Mouse (Mus musculus) monocyte, adult 5-6 weeks (primary cell): Measurements from ENCODE around the gene Dctn3. TPM values are rescaled to one million over a fixed set of nuclear protein-coding genes. Genes with fewer than 3 reads are reported as not detected.
"Not testable (repeated sequence)": the region's sequence is repeated elsewhere in the genome, so short reads cannot be mapped to it uniquely, and the experiment has no call there.

Source experiments
- ATAC-seq: fragments of 153-309, 156-312 bp; replicated peaks from 2 replicates; pipeline ENCODE4 v1.8.0; 2017; ENCODE audit warnings: mild to moderate bottlenecking; ENCODE audit not compliant: low TSS enrichment, insufficient number of reproducible peaks, severe bottlenecking, poor library complexity, low FRiP score
- total RNA-seq: library from RNA; stranded (forward); fragments of 200-1000, 200-491, 200-594 nt; gene quantifications from 3 replicates; pipeline ENCODE4 v1.2.3, GENCODE M21; 2017

Dctn3 gene
- total RNA-seq, result 122 to 157 TPM (median 150 TPM) in 3 replicates

DNA sequence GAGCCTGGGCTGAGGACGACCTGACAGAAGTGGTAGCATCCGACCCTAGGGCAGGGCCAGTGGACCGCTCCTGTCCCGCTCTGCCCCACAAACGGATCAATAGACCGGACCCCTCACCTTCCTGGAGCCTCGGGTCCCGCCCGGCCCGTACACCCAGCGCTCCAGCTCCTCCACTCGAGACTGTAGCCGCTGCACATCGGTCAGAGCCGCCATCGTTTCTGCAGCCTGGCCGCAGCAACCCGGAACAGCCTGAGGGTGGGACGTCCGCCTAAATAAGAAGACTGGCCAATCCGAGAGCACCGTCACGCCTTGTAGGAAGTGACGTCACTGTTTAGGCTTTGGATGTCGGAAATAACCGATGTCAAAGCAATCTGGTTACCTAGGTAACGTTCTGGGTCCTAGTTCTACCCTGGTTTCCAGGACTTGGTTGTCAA is at the start of gene Dctn3:
Gene Dctn3, minus strand, starts transcription at position 253 of the 434 bp plus-strand sequence.
- ATAC-seq, result peak; percentile 98

DNA sequence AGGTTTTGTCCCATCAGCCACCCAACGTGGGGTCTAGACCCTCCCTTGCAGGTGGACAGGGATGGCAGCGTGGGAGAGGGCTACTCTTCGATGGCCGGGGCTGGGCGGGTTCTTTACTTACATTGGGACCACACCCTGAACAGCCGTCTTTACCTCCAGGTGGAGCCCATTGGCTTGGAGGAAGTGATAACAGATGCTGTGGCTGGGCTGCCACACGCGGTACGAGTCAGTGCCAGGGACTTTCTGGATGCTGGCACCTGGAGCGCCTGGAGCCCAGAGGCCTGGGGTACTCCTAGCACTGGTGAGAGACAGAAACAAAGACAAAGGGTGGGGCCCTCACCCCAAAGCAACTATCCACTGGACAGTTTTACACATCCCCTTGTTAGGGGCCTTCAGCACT is 44.3 kb upstream of the Dctn3 start:
- ATAC-seq, result not testable (repeated sequence)

DNA sequence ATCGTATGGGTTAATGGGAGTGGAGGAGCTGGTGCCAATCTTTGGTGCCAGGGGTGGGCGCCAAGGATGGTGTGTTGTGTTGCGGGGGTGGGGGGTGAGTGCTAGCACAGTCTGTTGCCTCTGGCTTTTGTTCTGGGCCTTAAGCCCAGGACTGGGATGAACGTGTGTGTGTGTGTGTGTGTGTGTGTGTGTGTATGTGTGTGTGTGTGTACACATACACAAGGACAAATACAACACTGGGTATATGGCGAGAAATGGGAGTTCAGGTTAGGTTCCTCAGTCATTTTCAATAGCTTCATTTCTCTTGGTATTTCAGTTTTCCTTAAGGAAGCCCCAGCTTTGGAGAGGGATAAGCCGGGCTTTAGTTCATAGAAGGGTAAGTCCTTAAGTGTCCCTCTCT is 40.2 kb upstream of the Dctn3 start:
- ATAC-seq, result not testable (repeated sequence)

DNA sequence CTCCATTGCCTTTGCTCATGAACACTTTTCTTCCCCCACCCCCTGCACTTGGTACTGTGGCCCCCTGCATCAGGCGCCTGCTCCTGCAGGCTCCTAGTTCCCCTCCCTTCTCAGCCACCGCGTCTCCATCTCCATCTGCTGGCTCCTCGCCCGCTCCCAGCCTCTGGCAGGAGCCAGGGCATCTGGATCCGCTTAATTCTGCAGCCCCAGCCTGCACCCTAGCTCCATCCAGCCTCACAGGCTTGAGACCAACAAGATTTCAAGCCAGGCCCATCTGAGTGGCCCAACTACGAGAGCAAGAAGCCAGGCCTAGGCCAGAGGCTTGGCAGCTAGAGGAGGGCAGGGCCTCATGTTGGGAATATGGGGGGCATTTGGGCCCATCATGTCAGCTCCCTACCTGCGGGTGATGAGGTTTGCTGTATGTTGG is 39.7 kb upstream of the Dctn3 start:
- ATAC-seq, result not testable (repeated sequence)

DNA sequence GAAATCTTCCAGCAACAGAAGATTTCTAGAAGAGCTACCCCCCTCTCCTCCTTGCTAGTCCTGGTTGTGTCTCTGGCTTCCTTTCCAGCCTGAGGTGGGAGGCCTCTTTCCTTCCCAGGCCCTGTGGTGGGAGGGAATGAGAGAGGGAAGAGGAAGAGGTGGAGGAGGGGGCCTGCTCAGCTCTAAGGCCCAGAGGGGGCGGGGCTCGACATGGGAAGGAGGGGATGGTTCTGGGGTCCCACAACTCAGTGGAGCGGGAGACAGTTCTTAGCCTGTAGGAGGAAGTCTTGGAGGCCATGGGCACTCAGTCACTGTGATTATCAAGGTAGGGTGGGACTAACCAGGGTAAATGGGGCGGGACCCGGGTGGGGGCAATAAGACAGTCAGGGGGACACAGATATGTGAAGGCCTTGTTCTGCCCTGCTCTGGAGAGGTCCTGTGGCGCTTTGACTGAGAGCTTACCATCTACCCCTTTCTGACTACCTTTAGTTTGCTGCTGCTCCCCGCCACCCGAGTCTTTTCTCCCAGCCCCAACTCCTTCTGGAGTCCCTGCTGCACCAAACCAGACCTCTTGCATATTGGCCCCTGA is 39.2 kb upstream of the Dctn3 start:
- no peak for ATAC-seq

DNA sequence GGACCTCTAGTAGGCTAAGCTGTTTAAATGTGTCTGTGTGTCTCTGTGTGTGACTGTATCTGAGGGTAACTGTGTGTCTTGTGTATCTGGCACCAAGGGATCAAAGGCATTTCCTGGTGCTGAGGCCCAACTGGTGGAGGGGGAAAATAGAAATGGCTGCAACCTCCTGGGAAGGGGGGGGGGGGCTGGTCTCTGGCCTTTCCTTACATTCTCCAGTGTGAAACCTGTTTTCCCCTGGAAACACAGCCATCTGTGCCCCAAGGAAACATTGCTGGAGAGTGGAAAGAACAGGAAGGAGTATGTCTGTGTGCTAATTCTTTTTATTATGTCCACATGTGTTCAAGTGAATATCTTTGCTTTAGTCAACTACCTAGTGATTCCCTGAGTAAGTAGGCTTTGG is 38.7 kb upstream of the Dctn3 start:
- no peak for ATAC-seq

DNA sequence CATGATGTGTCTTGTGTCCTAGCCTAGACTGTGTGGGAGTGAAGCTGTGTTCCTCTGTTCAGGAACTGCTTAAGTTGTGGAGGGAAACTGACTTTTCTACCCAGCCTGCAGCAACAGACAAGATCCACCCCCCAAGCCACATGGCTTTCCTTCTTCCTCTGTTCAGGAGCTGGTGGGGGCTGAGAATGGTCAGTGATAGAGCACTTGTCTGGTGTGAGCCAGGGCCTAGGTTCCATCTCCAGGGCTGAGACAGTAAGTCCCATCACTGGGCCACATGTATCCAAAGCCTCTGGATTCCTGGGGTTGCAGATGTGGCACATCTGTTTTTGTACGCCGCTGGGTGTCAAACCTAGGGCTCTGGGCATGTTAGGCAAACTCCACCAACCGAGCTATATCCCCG is 37.9 kb upstream of the Dctn3 start:
- ATAC-seq, result no peak

DNA sequence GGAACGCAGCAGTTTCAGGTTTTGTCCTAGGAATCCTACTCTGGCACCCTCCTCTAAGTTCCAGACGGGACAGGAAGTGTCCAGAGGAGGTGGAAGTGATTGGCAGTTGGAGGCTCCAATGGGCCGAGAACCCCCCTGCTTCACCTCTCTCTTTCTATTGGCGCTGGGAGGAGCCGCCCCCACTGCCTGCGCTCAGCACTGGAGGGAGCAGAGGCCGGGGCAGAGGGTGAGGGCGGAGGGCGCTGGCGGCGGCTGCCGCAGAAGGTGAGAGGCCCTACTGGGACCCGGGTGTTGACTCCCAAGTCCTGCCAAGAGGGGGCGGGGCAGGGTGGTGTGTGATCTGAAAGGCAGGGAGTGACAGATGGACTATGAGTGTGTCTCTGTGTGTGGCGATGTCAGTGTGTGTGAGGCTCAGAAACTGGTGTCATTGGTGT is 37.3 kb upstream of the Dctn3 start:
- ATAC-seq, result peak; percentile 46

DNA sequence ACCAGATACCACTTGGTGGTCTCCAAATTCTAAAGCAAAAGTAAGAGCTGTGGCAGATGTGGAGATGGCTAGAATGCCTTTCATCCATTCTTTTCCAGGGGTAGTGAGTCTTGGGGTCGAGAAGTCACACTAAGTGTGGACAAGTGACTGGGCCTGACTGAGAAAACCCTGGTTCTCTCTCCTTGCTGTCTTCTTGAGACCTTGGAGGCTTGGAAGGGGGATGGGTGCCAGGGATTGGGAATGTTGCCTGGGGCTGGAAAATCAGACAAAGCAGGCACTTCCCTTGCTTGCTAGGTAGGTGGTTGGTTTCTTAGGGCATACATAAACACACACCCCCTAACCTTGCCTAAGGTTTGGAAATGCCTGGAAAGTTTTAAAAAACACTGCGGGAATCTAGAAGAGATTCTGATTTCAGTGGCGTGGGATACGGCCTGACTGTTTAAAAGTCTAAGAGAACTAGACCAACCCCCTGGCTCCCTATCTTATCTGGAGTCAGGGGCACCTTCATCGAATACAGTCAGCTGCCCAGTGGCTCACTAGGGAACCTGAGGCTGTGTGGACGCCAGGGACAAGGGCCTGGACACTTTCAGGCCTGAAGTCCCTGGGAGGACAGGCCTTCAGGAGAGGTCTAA is 36.8 kb upstream of the Dctn3 start:
- ATAC-seq, result no peak

DNA sequence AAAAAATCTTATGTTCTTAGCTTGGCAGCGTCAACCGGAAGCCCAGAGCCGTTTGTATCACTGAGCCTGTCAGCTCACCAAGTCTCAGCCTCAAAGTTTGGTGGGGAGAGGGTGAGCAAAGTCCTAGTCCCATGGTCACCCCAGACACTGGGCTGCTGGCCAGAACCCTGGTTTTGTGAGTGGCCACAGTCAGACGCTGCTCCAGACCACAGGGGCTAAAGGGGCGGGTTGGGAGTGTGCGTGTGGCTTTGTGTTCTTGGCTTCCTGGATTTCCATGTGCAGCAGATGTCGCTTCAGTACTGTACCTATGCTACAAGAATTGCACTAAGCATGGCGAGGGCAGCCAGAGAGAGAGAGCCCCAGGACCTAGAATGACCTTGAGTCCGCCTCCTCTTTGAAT is 36.2 kb upstream of the Dctn3 start:
- ATAC-seq, result no peak

DNA sequence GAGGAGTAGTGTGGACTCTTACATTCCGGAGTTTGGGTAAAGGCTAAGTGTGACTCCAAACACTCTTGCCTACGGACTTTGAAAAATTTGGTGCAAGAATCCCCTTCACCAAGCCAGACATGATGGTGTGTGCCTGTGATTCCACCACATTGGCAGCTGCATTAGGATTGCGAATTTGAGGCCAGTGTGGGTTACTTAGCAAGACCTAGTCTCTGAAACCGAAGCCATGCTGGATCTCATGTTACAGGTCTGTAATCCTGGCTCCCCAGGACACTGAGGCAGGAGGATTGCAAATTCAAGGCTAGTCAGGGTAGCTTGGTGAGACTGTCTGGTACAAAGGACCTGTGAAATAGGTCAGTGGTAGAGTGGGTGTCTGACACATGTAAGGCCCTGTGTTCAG is 35.7 kb upstream of the Dctn3 start:
- no peak for ATAC-seq

DNA sequence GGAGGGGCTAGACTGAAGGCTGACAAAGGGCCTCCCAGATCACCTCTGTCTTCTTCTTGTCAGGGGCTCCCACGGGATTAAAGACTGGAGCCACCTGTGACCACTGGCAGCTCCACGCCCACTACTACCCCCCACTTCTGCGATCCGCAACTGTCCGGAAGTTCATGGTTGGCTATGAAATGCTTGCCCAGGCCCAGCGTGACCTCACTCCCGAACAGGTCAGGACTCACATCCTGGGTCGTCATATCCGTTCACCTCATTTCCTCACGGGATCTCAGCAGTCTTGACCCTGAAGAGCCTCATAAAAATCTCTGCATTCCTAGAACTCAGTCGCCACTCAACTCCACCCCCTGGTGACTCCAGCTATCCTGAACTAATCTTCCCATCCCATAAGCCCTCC is 35.1 kb upstream of the Dctn3 start:
- ATAC-seq, result no peak

DNA sequence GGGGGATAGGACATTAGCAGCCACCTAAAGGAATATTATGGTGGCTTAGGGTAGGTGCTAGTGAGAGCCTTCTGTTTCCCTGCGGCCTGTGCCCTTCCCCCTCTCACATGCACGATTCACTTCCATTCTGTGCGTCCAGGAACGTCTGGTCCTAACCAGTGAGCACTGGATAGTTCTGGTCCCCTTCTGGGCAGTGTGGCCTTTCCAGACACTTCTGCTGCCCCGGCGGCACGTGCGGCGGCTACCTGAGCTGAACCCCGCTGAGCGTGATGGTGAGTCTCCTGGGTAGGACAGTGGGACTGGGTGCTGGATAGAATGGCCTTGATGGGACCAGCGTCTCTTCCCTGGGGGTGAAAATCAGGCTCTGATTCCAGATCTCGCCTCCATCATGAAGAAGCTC is 34.4 kb upstream of the Dctn3 start:
- no peak for ATAC-seq

DNA sequence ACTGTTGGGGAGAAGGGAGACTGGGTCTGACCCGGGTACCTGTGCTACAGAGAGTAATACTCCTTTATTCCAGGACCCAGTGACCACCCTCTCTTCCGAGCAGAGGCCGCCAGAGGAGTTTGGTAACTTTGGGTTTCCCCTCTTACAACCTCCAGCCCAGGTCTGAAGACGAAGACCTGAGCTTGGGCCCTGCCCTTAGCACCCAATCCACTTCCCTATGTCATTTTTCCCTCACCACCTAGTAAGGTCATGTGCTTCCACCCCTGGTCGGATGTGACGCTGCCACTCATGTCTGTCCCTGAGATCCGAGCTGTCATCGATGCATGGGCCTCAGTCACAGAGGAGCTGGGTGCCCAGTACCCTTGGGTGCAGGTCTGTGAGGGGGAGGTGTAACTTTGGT is 33.5 kb upstream of the Dctn3 start:
- ATAC-seq, result no peak

DNA sequence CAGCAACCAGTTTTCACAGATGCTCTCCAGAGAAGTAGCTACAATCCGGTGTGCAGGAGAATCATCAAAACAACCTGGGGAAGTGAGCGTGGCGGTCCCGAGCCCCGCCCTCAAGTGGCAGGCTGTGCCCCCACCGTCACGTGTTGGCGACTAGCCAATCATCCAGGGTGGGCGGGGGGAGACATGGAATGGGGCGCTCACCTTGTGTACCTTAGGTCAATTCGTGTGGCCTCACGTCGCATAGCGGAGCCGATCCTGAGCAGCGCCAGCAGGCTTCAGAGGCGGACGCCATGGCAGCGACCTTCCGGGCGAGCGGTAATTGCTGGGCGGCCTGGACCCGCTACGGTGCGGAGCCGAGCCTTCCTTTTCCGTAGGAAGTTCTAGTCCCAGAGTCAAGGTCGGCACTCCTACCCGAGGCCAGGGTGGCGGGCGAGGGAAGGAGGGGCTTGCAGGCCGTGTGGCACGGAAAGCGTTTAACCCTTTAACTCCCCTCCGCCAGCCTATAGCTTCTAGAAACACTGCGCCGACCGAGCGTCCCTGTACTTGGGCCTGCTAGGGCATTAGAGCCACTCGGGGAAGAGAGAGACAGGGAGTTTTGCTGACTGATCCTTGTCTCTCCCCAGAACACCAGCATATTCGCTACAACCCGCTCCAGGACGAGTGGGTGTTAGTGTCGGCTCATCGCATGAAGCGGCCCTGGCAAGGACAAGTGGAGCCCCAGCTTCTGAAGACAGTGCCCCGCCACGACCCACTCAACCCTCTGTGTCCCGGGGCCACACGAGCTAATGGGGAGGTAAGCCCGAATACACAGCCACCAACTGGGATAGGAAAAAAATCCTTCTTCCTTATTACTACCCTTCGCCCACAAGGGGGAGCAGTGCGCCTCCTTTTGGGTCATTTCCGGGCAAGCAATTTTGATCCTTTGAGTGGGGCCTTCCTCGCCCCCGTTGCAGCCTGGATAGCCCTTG is 32.7 kb upstream of the Dctn3 start, which contains the start of gene Sigmar1:
Gene Sigmar1, minus strand, starts transcription at position 820 of the 968 bp plus-strand sequence.
- peak; percentile 74 for ATAC-seq

DNA sequence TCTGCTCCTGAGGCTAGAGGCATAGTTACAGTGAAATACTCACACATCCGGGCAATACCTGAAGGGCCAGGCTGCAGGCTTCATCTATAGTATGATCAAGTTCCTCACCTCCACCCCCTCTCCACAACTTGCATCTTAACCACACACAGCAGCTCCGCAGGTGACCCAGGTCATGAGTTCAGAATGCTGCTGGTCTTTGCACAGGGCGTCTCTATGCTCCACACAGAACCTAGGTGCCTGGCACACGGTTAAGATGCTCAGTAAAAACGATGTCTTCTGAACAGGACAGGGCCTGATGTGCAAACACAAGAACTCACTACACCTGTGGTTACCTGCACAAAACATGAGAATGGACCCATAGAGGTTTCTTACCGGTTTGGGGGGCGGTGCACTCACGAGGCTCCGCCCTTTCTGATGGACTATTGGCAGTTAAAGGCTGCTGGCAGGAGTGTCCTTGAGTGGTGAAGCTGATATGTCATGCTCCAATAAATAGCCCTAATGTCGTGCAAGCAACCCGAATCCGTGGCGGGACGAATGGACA is 31.9 kb upstream of the Dctn3 start, which contains the start of gene Galt:
Gene Galt, plus strand, starts transcription at position 432 of the 541 bp plus-strand sequence.
- peak; percentile 36 for ATAC-seq

DNA sequence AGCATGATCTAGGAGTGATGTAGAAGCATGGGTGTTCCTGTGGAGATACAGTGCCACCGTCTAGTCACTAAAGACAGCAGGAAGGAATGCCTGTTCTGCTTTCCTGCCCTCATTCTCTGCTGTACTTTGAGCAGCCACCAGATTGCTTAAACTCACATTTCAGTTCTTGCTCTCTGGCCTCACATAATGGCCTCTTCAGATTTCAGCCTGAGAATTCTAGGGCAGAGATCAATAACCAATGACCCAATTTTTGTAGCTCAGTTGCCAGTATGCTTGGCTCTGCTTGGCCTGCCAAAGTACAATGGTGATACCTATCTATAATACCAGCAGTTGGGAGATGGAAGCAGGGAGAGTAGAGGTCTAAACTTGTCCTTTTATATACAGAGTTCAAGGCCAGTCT is 22.1 kb upstream of the Dctn3 start:
- no peak for ATAC-seq

DNA sequence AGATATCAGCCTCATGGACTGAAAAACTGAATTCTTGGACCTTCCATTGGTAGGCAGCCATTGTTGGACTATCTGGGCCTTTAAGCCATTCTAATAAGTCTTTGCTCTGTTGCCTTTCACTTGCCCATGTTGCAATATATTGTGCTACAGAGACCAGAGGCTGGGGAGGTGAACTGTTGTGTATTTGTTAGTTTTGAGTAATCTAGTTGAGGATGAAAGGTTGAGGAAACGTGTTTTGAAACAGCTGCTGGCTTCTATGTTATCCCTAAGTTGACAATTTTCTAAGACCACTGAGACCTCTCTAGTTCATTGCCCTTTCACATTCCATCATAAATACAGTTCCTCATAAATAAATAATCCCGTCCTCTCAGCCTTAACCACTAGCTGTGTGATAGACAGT is 21.2 kb upstream of the Dctn3 start:
- ATAC-seq, result no peak

DNA sequence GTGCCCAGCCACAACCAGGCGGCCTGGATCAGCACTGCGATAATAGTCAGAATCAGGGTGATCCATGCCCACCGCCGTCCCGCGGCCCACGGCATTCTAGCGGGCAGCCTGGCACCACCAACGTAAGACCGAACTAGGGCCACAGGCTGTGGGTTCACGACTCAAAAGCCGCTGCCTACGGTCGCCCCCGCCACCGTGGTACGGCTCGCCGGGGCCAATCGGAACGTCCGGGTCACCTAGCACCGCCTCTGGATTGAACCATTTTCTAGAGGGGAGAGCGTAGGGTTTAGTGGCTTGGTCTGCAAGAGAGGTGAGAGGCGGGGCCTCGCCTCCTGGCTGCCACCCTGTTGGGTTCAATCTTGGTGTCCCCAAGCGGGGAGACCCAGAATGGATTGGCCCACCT is 18.2 kb upstream of the Dctn3 start:
- ATAC-seq, result peak; percentile 84
